Mouse (Mus musculus) ovary, adult 10 weeks (tissue): Measurements from ENCODE around the gene Pstpip1. TPM values are rescaled to one million over a fixed set of nuclear protein-coding genes. Genes with fewer than 3 reads are reported as not detected.

Experiments used
- polyA plus RNA-seq: library from polyadenylated mRNA; stranded (reverse); fragments of 350-450 nt; fragmentation: Illumina TruSeq; extraction: RNeasy Lipid Tissue Mini Kit (QIAGEN cat#74804); gene quantifications from one replicate; pipeline ENCODE4 v1.2.3, GENCODE M21; 2014

The Pstpip1 gene
- not detected for polyA plus RNA-seq

GRCm38 (mm10) chr9:56089778-56090520 lies at the start of gene Pstpip1:
Gene Pstpip1 (plus strand): TSS chr9:56089962.

DNA sequence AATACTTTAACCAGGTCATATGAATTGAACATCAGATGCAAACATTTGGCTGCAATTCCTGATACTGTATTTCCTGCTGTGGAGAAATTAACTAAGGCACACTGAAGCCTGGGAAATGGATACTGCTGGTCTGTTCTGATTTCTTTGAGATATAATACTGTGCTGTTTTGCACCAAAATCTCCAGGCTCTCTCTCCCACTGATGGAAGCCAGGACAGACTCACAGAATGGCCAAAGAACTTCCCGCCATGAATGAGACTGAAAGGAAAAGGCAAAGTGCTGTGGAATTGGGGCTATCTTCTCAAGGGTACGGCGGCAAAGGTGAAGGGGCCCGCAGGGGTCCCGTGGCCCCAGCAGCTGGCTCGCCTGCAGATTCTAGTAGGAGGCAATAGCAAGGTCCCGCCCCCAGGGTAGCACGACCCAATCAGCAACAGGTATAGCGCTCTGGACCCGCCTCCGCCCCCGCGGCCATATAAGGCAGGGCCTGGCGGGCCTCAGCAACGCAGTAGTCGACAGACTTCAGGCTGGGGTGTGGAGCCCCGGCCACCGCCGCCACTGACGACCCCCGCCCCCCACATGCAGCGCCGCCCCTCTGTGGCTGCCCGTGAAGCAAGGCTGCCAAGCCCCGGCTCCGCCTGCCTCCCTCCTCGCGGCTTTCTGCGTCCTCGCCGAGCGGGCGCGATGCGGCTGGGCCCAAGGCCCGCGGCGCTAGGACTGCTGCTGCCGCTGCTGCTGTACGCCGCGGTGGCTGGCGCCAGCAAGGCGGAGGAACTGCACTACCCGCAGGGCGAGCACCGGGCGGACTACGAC lies 48.2 kb upstream of the Pstpip1 start, which contains the start of gene Rcn2:
Rcn2 (plus strand) TSS at position 474 of the 809 bp plus-strand sequence.

GRCm38 (mm10) chr9:56165377-56165776 lies 75.6 kb downstream of the Pstpip1 start, which contains the start of gene Tspan3:
Gene Tspan3 (minus strand): TSS chr9:56165477.

Other genes starting within 250 kb of the Pstpip1 start
- 34.4 TPM for gene Scaper, start 151.8 kb upstream of the Pstpip1 start, polyA plus RNA-seq
- gene 4930563M21Rik, start 79.4 kb upstream of the Pstpip1 start, polyA plus RNA-seq: not detected
- 203 TPM for gene Rcn2, start 48.1 kb upstream of the Pstpip1 start, polyA plus RNA-seq
- gene Tspan3, start 75.5 kb downstream of the Pstpip1 start, polyA plus RNA-seq: 158 TPM